Mouse (Mus musculus) frontal cortex, postnatal 25 days (tissue): ENCODE data around the gene Eif4enif1.
A peak's percentile ranks its signal among the peaks of the same experiment; 100 is the strongest.
"Not testable (repeated sequence)": the region's sequence is repeated elsewhere in the genome, so short reads cannot be mapped to it uniquely, and the experiment has no call there.

Source experiments
- DNase-seq, 2 experiments: peaks; one replicate each; pipeline ENCODE4 v3.0.0; 2022; ENCODE audit warnings: low spot score in 2 of 2

Eif4enif1 gene

GRCm38 (mm10) chr11:3181250-3181649 lies 20.9 kb upstream of the Eif4enif1 start:
- peak; percentile 70 to 73 for DNase-seq

DNA sequence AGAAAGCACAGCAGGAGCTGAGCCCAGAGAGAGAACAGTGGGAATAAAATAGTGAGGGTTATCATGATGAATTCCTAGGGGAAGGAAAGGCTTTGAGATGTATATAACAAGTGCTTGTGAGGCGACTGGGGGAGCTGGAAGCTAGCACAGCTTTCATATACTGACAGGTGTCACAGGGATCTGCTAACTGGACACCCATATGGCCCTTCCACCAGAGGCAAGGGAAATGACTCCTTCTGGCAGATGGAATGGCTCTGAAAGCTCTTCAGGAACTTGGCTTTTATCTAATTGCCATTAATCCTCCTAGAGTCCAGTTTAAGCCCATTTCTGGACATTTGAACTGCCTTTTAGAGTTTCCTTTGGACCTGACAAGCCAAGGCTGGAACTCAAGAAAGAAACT lies 20.2 kb upstream of the Eif4enif1 start:
- not testable (repeated sequence) for DNase-seq

DNA sequence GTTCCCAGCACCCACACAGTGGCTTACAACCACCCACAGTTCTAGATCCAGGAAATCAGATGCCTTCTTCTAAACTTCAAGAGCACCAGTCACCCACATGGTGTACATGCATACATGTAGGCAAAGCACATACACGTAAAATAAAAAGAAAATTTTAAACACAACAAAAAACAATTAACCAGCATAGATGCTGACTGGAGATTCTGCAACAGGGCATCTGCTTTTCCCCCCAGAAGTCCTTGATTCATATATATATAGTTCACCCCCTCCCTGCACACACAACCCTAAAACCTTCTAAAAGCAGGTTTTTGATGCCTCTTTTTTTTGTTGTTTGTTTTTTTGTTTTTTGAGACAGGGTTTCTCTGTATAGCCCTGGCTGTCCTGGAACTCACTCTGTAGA lies 19.5 kb upstream of the Eif4enif1 start:
- not testable (repeated sequence) for DNase-seq

DNA sequence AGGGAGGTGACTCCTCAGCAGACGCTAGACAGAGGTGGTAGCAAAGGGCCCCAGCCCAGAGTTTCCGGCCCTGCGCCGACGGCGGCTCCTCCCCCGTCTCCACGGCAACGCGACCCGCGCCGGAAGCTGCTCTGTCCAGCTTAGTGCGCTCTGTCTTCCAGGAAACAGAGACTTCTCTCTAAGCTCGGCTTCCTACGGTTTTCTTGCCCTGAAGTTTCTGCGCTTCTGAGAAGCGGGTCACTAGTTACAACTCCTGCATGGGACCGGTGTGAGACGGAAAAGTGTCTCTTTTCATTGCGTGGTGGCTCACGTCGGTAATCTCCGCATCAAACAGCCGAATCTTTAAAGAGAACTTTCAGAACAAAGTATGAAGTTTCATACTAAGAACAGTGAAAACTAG lies 8.8 kb upstream of the Eif4enif1 start, which contains the start of gene Sfi1:
TSS of gene Sfi1 (minus strand) at position 101 of the 400 bp plus-strand sequence.
- no peak for DNase-seq

- not testable (repeated sequence) for DNase-seq
Measured at GRCm38 (mm10) chr11:3200636-3201035, 1.6 kb upstream of the Eif4enif1 start.

- no peak for DNase-seq
Measured at GRCm38 (mm10) chr11:3201326-3202230, 614 bp upstream of the Eif4enif1 start.

GRCm38 (mm10) chr11:3202781-3203441 lies 719 bp downstream of the Eif4enif1 start:
- DNase-seq: peak; percentile 30

DNA sequence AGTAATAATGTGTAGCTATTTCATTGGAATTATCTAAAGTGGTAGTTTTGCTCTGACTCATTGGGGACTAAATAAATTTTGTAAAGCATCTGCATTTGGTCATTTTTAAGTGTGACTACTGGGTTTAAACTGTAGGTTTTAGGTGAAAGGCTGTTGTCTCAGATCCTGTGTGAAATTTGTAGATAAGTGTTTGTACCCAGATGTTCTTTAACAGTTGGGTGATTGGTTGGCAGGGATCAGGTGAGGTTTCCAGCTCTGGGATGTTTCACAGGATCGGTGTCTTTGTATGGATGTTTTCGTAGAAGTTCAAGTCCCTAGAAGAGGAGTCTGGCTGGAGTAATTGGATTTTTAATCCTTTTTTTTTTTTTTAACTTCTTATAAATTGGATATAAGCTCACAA lies 1.6 kb downstream of the Eif4enif1 start:
- no peak for DNase-seq

- DNase-seq: no peak
Measured at GRCm38 (mm10) chr11:3205207-3205606, 3.0 kb downstream of the Eif4enif1 start.

GRCm38 (mm10) chr11:3206783-3207182 lies 4.6 kb downstream of the Eif4enif1 start:
- no peak for DNase-seq

GRCm38 (mm10) chr11:3212526-3212925 lies 10.3 kb downstream of the Eif4enif1 start:
- DNase-seq: no peak

GRCm38 (mm10) chr11:3223105-3223504 lies 20.9 kb downstream of the Eif4enif1 start:
- DNase-seq: no peak

- no peak for DNase-seq
Measured at GRCm38 (mm10) chr11:3227113-3227512, 24.9 kb downstream of the Eif4enif1 start.

DNA sequence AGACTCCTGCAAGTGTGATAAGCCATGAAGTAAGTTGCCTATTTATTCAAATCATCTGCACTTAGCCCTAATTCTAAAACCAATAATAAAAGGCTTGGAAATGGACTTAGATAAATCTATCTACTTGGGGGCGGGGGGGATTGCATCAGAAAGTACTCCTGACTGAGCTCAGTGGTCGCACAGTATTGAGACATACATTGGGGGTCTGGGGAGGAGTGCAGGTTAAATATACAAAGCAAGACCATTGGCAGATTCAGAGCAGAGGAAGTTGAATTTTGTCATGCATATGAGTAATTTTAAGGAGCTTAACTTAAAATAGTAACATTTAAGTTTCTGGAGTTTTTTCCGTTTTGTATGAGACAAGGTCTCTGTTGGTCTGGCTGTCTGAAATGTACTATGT lies 30.1 kb downstream of the Eif4enif1 start:
- no peak for DNase-seq

DNA sequence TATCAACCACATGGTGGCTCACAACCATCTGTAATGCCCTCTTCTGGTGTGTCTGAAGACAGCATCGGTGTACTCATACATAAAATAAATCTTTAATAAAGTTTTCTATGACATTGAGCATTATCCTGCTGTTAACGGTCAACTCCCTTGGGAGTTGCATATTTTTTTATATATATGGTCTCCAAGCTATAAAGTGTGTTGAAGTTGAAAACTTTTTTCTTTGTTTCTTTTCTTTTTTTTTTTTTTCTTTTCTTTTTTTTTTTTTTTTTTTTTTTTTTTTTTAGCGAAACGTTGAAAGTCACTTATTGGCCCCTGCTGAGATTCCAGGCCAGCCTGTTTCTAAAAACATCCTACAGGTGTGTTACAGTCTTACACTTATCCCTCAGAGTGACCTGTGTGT lies 31.5 kb downstream of the Eif4enif1 start:
- no peak for DNase-seq

DNA sequence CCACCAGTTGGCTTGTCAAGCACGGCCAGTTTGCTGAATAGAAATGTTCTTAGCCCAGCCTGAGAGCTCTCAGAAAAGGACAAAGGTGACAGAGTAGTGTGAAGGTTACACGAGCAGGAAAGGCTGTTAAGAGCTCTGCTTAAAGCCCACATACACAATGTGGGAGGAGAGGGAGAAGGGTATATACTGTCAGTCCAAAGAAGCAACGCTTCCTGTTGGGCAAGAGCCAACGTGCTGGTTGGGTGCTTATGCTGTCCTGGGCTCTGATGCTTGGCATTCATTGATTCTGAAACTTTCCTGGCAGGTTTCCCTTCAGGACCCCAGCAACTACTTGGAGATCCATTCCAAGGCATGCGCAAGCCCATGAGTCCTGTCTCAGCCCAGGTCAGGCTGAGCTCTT lies 33.1 kb downstream of the Eif4enif1 start:
- DNase-seq: no peak

DNA sequence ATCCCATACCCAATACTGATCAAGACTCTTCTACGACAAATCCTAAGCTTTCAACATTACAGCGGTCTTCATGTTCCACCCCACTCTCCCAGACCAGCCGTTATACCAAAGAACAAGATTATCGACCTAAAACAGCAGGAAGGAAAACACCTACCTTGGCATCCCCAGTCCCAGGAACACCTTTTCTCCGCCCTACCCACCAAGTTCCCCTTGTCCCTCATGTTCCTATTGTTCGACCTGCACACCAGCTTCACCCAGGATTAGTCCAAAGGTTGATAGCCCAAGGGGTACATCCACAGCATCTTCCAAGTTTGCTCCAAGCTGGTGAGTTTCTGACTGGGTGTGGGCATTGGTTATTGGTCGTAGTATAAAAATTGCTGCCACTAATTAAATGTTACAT lies 40.2 kb downstream of the Eif4enif1 start:
- DNase-seq: no peak

DNA sequence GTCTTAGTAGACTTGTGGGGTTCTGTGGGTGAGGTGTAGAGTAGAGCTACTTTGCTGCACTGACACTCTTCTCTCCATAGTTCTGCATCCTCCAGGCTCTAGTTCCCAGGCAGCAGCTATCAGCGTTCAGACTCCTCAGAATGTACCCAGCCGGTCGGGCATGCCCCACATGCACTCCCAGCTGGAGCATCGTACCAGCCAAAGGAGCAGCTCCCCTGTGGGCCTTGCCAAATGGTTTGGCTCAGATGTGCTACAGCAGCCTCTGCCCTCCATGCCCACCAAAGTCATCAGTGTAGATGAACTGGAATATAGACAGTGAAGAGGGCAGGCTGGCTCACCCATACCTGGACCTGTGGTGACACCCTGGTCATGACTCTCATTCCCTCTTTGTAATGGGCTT lies 41.6 kb downstream of the Eif4enif1 start:
- DNase-seq: no peak

- DNase-seq: no peak
Measured at GRCm38 (mm10) chr11:3247387-3247786, 45.2 kb downstream of the Eif4enif1 start.

DNA sequence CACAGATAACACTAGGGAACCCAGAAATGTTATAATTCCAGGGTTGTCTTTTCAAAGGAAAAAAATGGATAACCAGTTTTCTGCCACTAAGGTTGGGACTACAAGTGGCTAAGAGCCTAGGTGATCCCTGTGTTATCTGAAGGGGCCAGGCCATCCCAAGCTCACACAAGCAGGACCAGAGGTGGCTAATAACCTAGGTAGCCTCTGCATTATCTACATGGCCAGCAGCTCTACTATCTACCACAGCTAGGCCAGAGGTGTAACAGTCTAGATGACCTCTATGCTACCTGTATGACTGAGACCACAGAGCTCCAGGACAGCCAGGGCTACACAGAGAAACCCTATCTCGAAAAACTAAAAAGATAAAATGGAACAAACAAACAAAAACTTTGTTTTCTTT lies 57.3 kb downstream of the Eif4enif1 start:
- DNase-seq: no peak

DNA sequence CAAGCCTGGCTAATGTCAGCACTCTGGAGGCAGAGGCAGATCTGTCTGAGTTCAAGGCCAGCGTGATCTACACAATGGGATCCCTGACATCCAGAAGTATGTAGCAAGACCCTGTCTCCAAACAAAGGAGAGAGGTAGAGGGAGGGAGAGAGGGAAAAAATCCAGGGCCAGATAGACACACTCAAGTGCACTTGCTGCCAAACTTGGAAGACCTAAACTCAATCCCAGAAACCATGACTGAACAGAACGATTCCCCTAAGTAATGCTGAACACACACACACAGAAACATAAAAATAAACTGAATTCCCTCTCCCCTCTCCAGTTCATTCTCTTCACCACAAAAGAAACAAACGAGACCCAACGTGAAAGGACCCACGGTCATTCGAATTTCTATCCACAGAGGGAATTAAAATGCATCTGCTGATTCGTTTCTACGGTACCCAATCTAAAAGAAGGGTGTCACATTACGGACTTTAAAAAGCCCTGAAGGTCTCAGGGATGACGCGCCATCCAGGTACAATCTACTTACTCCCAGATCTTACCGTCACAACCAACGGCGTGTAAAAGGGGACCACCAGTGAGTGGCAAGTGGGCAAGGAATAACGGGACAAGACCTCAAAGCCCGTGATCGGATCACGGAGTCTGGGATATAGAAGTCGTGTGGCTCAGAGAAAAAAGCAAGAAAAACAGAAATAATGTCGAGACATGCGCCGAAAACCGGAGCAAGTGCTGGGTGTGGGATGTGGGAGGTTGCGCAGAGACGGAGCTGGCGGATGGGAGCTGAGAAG lies 63.3 kb downstream of the Eif4enif1 start:
- no peak for DNase-seq

- DNase-seq: peak; percentile 77 to 87
Measured at GRCm38 (mm10) chr11:3266079-3266685, 64.0 kb downstream of the Eif4enif1 start, which contains the start of gene Drg1. TSS of gene Drg1 (minus strand) at chr11:3266415.
